Mouse (Mus musculus) heart, embryonic 15.5 days (tissue): ENCODE data around the gene Nol11. TPM values are rescaled to one million over a fixed set of nuclear protein-coding genes. Genes with fewer than 3 reads are reported as not detected.
A peak's percentile ranks its signal among the peaks of the same experiment; 100 is the strongest.
"Not testable (repeated sequence)": the region's sequence is repeated elsewhere in the genome, so short reads cannot be mapped to it uniquely, and the experiment has no call there.

Experiments used
- ATAC-seq: fragments of 200-750 bp; cut with Nextera tagmentation; replicated peaks from 2 replicates; pipeline ENCODE4 v1.8.0; 2017; ENCODE audit warnings: low read depth, moderate TSS enrichment; ENCODE audit not compliant: insufficient number of reproducible peaks, insufficient read depth, low FRiP score
- H3K27ac ChIP-seq: fragments of 300-500 bp; sonication (generic); 2 replicates; pipeline ENCODE4 v1.5.1; 2015; ENCODE audit warnings: mild to moderate bottlenecking, inconsistent platforms
- H3K27me3 ChIP-seq: fragments of 300-500 bp; sonication (generic); 2 replicates; pipeline ENCODE4 v1.6.1; 2015; ENCODE audit warnings: inconsistent platforms
- H3K36me3 ChIP-seq: fragments of 300-500 bp; sonication (generic); 2 replicates; pipeline ENCODE4 v1.6.1; 2015; ENCODE audit warnings: mild to moderate bottlenecking, inconsistent platforms
- H3K4me1 ChIP-seq: fragments of 300-500 bp; sonication (generic); replicated peaks from 2 replicates; pipeline ENCODE4 v1.6.1; 2015; ENCODE audit warnings: inconsistent platforms
- H3K4me2 ChIP-seq: fragments of 300-500 bp; sonication (generic); 2 replicates; pipeline ENCODE4 v1.6.1; 2015; ENCODE audit warnings: inconsistent platforms, mild to moderate bottlenecking, moderate library complexity
- H3K4me3 ChIP-seq: fragments of 300-500 bp; sonication (generic); 2 replicates; pipeline ENCODE4 v1.5.1; 2015; ENCODE audit warnings: mild to moderate bottlenecking, inconsistent platforms
- H3K9ac ChIP-seq: fragments of 300-500 bp; sonication (generic); 2 replicates; pipeline ENCODE4 v1.6.1; 2015; ENCODE audit warnings: mild to moderate bottlenecking, inconsistent platforms
- H3K9me3 ChIP-seq: fragments of 300-500 bp; sonication (generic); replicated peaks from 2 replicates; pipeline ENCODE4 v1.6.1; 2016; ENCODE audit warnings: inconsistent platforms
- WGBS: fragments of 180-500 bp; shearing (Covaris S2); methylation state at CpG from one replicate; pipeline ENCODE4 v1.1.7; 2015; ENCODE audit warnings: mixed read lengths; 5-methylcytosine and 5-hydroxymethylcytosine counted together
- polyA plus RNA-seq: library from polyadenylated mRNA; unstranded; fragments of >200 nt; fragmentation: Nextera tagmentation; extraction: Ambion mirVana; gene quantifications from 2 replicates; pipeline ENCODE4 v1.2.1, GENCODE M21; 2015

The Nol11 gene
- polyA plus RNA-seq, 1 experiment from 2014 or later, result 39.3 TPM

DNA sequence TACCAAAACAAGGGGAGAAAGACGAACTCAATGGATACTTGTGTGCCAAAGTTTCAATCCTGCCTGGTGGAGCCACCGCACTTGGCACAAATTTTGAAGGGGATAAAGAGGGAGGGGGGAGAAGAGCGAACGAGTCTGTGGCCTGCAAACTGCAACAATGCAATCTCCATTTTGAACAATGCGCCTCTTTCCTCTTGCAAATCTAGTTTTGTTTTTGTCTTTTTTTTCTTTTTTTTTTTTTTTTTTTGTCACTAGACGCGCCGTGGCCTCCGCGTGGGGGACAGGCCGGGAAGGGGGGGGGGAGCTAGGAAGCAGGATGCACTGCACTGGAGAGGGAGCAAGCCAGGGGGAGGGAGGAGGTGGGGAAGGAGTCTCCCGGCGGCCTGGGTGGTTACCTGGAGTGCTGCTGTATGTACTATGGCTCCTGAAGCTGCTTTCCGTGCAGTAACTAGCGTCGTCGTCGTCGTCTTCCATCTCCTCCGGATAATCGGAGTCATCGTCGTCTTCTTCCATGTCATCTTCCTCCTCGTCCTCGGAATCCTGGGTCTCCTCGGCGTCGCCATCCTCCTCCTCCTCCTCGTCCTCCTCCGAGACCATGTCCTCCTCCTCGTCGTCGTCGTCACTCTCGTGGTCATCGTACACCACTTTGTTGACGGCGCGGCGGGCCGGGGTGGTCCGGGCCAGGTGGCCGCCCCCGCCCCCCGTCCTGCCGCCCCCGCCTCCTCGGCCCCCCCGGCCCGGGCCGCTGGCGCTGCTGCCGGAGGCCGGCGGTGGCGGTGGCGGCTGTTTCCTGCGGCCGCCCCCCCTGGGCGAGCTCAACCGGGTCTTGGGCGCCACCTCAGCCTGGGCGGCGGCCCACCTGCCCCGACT, 58.1 kb downstream of the Nol11 start:
- peak overlapping the region; percentile 99 for H3K9ac ChIP-seq

DNA sequence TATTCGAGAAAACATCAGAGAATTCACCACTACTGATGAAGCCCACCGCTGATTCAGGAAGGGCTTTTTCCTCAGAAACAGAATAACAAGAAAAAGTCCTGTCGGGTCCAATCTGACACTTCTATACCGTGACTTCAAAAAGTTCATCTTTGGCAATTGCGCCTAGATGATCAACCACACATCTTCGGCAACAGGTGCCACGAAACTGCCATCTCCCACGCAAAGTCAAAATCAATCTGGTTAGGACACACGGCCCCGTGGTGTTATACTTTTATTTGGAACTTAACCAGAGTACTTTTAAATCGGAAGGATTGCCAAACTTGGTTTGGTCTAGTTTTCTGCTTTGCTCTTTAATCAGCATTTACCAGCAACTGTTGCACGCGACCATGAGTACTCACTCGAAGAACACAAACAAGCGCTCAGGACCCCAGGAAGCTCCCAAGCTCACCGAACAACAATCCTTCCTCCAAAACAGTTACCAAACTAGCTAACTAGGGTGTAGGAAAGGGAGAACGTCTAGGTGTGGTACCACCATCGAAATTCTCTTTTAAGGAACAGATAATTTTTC, 58.9 kb downstream of the Nol11 start:
- H3K4me1 ChIP-seq, result peaks cover 24% of the 10 kb centered on the region
- H3K4me3 ChIP-seq, result peak overlapping the region; percentile 73
- H3K27me3 ChIP-seq, result no peaks in the 10 kb centered on the region
- ATAC-seq, result no peak
- peak overlapping the region; percentile 90 for H3K27ac ChIP-seq
- 2% methylated on average over 18 of the region's 18 CpGs for WGBS
- peak overlapping the region; percentile 99 for H3K9ac ChIP-seq
- no peaks in the 10 kb centered on the region for H3K9me3 ChIP-seq
- peak overlapping the region; percentile 82 for H3K4me2 ChIP-seq
- H3K36me3 ChIP-seq, result no peaks in the 10 kb centered on the region

More for the DNA sequence above, 58.1 kb downstream of the Nol11 start:
- H3K27ac ChIP-seq, result peak overlapping the region; percentile 90
- WGBS, result under 1% methylated on average over 45 of the region's 65 CpGs
- peak overlapping the region; percentile 82 for H3K4me2 ChIP-seq
- ATAC-seq, result peak; percentile 74
- peaks cover 22% of the 10 kb centered on the region for H3K4me1 ChIP-seq
- peak overlapping the region; percentile 73 for H3K4me3 ChIP-seq
- no peaks in the 10 kb centered on the region for H3K27me3 ChIP-seq
- no peaks in the 10 kb centered on the region for H3K9me3 ChIP-seq
- H3K36me3 ChIP-seq, result no peaks in the 10 kb centered on the region

DNA sequence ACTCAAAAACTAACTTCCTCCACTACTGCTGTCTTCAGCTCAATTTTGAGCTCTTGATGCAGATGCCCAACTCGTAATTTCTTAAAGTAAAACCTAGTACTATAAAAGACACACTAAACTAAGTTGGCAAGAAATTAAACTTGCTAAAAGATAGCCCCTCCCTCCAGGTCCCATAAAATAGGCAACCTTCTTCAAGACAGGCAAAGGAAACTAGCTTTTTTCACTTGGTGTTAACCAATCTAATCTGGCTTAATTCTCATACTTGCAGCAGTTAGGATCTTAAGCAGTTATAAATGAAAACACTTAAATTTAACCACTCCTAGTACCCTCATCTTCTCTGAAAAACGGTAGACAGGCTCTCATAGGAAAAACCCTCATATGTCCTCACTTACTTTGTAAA, 59.5 kb downstream of the Nol11 start:
- Histone ChIP-seq H3K9ac (peak overlapping the region; percentile 99; the same call in 1 of the 2 replicates), H3K27me3 (no peaks in the 10 kb centered on the region), H3K4me1 (peaks cover 28% of the 10 kb centered on the region), H3K9me3 (no peaks in the 10 kb centered on the region), H3K4me2 (peak overlapping the region; percentile 82), H3K4me3 (peak overlapping the region; percentile 73), H3K36me3 (no peaks in the 10 kb centered on the region), H3K27ac (no peak overlapping the region)
- no peak for ATAC-seq
- WGBS, result 13% methylated on average over 2 of the region's 2 CpGs

DNA sequence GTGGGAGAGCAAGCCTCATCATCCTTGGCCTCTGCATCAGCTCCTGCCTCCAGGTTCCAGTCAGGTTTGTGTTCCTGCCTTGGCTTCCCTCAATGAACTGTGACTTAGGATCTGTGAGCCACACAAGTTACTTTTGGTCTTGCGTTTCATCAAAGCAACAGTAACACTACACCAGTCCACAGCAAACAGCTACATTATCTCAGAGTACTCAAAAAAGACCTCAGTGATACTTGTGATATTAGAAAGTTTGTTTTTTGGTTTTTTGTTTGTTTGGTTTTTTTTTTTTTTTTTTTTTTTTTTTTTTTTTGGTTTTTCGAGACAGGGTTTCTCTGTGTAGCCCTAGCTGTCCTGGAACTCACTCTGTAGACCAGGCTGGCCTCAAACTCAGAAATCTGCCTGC, 62.5 kb downstream of the Nol11 start:
- not testable (repeated sequence) for H3K27ac ChIP-seq, H3K4me2 ChIP-seq, H3K9me3 ChIP-seq, H3K4me3 ChIP-seq, H3K9ac ChIP-seq, ATAC-seq, H3K36me3 ChIP-seq, H3K27me3 ChIP-seq
- peaks cover 36% of the 10 kb centered on the region for H3K4me1 ChIP-seq
- WGBS, result 94% methylated on average over 1 of the region's 2 CpGs

DNA sequence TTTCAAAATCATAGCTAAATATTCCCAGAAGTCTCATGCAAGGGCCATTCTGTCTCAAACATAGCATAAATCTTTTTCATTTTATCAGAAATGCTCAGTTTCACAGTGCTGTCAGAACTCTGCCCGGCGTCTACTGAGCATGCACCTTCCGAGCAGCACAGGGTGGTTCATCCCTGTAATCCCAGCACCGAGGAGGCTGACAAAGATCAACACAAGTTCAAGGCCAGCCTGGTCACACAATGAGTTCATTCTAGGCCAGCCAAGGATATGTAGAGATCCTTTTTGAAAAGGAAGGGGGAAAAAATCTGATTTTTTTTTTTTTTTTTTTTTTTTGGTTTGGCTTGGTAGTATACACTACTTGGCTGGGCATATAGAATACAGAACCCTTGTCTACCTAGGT, 64.2 kb downstream of the Nol11 start:
- Histone ChIP-seq H3K36me3 (no peaks in the 10 kb centered on the region), H3K4me1 (peaks cover 35% of the 10 kb centered on the region), H3K4me3 (no peak overlapping the region), H3K9ac (no peak overlapping the region), H3K27me3 (no peaks in the 10 kb centered on the region), H3K4me2 (no peak overlapping the region), H3K9me3 (no peaks in the 10 kb centered on the region), H3K27ac (no peak overlapping the region)
- no peak for ATAC-seq
- 81% methylated on average over 4 of the region's 4 CpGs for WGBS

DNA sequence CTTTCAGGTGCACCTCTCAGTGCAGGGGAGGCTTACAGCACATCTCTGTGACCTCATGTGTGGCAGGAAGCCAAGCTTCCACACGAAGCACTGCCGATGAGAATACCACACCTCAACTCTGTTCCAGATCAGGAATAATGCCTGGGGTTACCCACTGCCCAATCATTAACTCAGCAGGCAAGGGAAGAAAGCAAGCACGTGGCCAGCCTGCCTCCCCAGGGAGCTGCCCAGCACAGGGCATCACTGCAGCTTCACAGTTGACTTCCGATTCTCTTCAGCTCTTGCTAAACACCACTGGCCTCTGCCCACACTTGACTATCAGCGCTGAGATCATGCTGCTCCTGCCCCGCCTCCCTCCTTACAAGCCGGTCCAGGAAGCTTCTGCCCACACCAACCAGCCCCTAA, 64.9 kb downstream of the Nol11 start:
- Histone ChIP-seq H3K36me3 (no peaks in the 10 kb centered on the region), H3K9me3 (no peaks in the 10 kb centered on the region), H3K4me1 (peaks cover 29% of the 10 kb centered on the region), H3K4me3 (no peak overlapping the region), H3K27ac (no peak overlapping the region), H3K4me2 (peak overlapping the region; percentile 36), H3K9ac (no peak overlapping the region), H3K27me3 (no peaks in the 10 kb centered on the region)
- 15% methylated on average over 7 of the region's 7 CpGs for WGBS
- ATAC-seq, result peak; percentile 71

DNA sequence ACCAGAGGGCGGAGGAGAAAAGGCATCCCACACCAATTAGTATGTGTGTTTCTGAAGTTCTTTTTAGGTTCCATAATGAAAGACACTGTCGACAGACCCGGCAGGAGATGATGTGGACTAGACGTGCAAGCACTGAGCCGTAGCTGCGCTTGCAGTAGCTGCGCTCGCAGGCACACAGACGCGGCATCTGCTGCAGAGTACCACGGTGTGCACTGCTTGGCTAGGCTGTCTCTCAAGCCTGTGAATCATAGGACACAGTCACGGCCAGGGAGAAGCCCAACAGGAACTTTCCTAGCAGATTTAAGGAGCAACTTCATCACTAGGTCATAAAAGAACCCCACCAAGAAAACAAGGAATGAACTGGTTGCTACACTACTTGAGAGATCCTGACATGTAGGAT, 71.4 kb downstream of the Nol11 start:
- H3K4me3 ChIP-seq, result no peak overlapping the region
- no peaks in the 10 kb centered on the region for H3K9me3 ChIP-seq
- peaks cover 20% of the 10 kb centered on the region for H3K4me1 ChIP-seq
- no peak overlapping the region for H3K4me2 ChIP-seq
- no peak overlapping the region for H3K9ac ChIP-seq
- 68% methylated on average over 12 of the region's 12 CpGs for WGBS
- no peak overlapping the region for H3K27ac ChIP-seq
- H3K27me3 ChIP-seq, result no peaks in the 10 kb centered on the region
- ATAC-seq, result no peak
- H3K36me3 ChIP-seq, result no peaks in the 10 kb centered on the region

Other genes with a start within 250 kb of the Nol11 start
- 231 and 256 TPM in 2 replicates for gene Kpna2, start 189.8 kb downstream of the Nol11 start, polyA plus RNA-seq
- gene 1810010H24Rik, start 163.7 kb downstream of the Nol11 start, polyA plus RNA-seq, result 3.1 and 3.2 TPM in 2 replicates
- gene Bptf, start 57.3 kb downstream of the Nol11 start, polyA plus RNA-seq, result 16.1 and 18.9 TPM in 2 replicates